Mouse (Mus musculus) adrenal gland, adult 10 weeks (tissue): ENCODE results near the gene Tedc1. TPM values are rescaled to one million over a fixed set of nuclear protein-coding genes. Genes with fewer than 3 reads are reported as not detected.

Experiments used
- polyA plus RNA-seq: library from polyadenylated mRNA; stranded (reverse); fragments of 350-450 nt; fragmentation: Illumina TruSeq; extraction: RNeasy Lipid Tissue Mini Kit (QIAGEN cat#74804); gene quantifications from one replicate; pipeline ENCODE4 v1.2.3, GENCODE M21; 2014; ENCODE audit warnings: low read depth, low replicate concordance

Gene Tedc1
- polyA plus RNA-seq = not detected

GRCm38 (mm10) chr12:113155887-113156539 lies at the start of gene Tedc1:
Gene Tedc1, plus strand, starts transcription at chr12:113156421.

DNA sequence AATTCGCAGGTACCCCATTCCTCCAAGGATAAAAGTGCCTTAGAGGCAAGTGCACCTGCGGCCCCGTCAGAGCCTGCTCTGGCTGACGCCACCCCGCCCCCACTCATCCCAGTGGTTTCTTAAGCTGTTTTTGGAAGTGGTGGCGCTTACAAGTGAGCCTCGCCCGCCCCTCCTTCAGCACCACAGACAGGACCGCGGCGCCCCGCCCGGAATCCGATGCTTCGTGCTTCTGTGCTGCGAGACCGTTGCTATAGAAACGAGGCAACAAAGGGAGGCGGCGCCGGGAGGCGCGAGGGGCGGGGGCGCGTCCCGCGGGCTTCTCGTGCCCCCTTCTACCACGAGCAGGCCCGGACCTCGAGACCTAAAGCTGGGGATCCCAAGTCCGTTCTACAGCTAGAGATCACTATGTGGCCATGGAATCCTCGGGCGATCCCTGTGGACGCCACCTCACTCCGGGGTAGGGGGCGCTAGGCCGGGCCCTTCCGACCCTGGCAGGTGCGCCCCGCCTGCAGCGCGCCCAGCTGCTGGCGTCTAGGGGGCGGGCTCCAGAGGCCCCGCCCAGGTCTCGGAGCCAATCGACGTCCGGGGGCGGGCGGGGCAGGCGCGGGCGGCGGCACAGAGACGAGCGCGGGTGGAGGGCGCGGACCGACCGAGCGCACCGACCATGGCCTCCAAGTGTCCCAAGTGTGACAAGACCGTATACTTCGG lies 16.2 kb upstream of the Tedc1 start, which contains the start of gene Crip2:
Gene Crip2 (plus strand): TSS at position 329 of the 708 bp plus-strand sequence.

GRCm38 (mm10) chr12:113146112-113147057 lies 9.8 kb upstream of the Tedc1 start, which contains the start of gene Crip1:
Gene Crip1, plus strand, starts transcription at chr12:113146316.

DNA sequence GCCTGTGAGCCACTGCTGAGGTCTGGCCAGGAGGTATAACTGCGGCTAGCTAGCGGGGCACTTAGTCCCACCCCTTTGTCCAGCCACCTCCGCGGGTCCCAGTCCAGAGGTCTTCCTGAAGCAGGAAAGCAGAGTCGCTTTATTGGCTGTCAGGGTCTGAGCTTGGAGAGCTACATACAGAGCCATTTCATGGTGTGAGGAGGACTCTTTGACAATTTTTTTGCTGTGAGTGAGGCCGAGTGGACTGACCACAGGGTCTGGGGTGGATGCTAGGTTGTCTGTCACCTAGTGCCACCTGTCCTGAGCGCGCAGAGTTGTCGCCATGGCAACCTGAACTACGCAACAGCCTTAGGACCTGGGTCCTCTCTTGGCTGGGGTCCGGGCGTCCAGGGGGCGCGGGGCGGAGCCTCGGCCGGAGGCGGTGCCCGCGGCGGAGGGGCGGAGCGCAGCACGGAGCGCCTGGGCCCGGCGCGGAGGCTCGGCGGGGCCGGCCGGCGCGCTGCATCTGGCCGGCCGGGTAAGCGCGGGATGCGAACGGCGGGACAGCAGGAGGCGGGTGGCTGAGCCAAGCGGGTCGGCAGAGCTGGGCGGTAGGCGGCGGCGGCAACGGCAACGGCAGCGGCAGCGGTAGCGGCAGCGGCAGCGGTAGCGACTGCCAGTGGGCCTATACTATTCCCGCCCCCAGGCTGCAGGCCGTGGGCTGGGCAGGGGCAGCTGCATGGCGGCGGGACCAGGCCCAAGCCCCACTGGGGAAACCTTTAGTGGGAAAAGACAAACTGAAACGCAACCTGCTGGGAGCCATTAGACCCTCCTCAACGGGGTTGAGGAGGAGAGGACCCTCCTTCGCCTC lies 29.4 kb downstream of the Tedc1 start, which contains the start of gene Tmem121:
Gene Tmem121 (plus strand): TSS at position 489 of the 850 bp plus-strand sequence.

Other genes with a start within 250 kb of the Tedc1 start
- gene Jag2, start 226.6 kb upstream of the Tedc1 start, polyA plus RNA-seq = 0.12 TPM
- 0.93 TPM for gene Nudt14, start 214.3 kb upstream of the Tedc1 start, polyA plus RNA-seq
- gene Btbd6, start 179.9 kb upstream of the Tedc1 start, polyA plus RNA-seq = 1.1 TPM
- 20.1 TPM for gene Brf1, start 155.7 kb upstream of the Tedc1 start, polyA plus RNA-seq
- 7.3 TPM for gene Pacs2, start 141.9 kb upstream of the Tedc1 start, polyA plus RNA-seq
- gene Tex22, start 81.9 kb upstream of the Tedc1 start, polyA plus RNA-seq = not detected
- 21.4 TPM for gene Mta1, start 58.1 kb upstream of the Tedc1 start, polyA plus RNA-seq
- gene Crip2, start 16.2 kb upstream of the Tedc1 start, polyA plus RNA-seq = 0.58 TPM
- 0.82 TPM for gene Crip1, start 10.1 kb upstream of the Tedc1 start, polyA plus RNA-seq
- not detected for gene Tmem121, start 29.5 kb downstream of the Tedc1 start, polyA plus RNA-seq